Mouse (Mus musculus) left cerebral cortex, adult 6 months (tissue): ENCODE measurements around the gene Actrt1. TPM values are rescaled to one million over a fixed set of nuclear protein-coding genes. Genes with fewer than 3 reads are reported as not detected.

Experiments
- long read RNA-seq, 2 experiments: library from polyadenylated mRNA; unstranded; transcript quantifications; one replicate each; pipeline ENCODE4 v2.0.0; 2019 to 2020
- polyA plus RNA-seq: library from polyadenylated mRNA; unstranded; fragments of <200 nt; fragmentation: Nextera tagmentation; gene quantifications from 2 replicates; pipeline ENCODE4 v1.2.3, GENCODE M21; 2021

Actrt1 gene
- polyA plus RNA-seq: not detected in 2 replicates
- long read RNA-seq, experiment 1: 0 reads
- long read RNA-seq, experiment 2: 0 reads

GRCm38 (mm10) chrX:46328707-46329106, at the start of gene Actrt1:
Actrt1 (plus strand) TSS chrX:46329007.

